Mouse (Mus musculus) ovary, adult 18-20 months (tissue): ENCODE measurements at regions not wholly inside any gene's neighbourhood (a gene's known extent, or its start where the extent isn't known, plus 50 kb on each side); places are given as distances from the start of the nearest gene placed in this dataset.
"Not testable (repeated sequence)": the region's sequence is repeated elsewhere in the genome, so short reads cannot be mapped to it uniquely, and the experiment has no call there.

Experiments used
- DNase-seq: peaks from one replicate; pipeline ENCODE4 v3.0.0; 2022; ENCODE audit warnings: low spot score, mixed read lengths

- no peak for DNase-seq
Measured at GRCm38 (mm10) chr2:64440961-64441360, 343.1 kb upstream of the Fign start.

GRCm38 (mm10) chr2:64417129-64417528 is 319.3 kb upstream of the Fign start:
- DNase-seq, result not testable (repeated sequence)

GRCm38 (mm10) chr2:64413846-64414245 is 316.0 kb upstream of the Fign start:
- no peak for DNase-seq

- DNase-seq, result no peak
Measured at GRCm38 (mm10) chr2:64413263-64413662, 315.4 kb upstream of the Fign start.

- DNase-seq, result peak; percentile 5
Measured at GRCm38 (mm10) chr2:64395946-64396345, 298.1 kb upstream of the Fign start.

GRCm38 (mm10) chr2:64394619-64395294 is 296.9 kb upstream of the Fign start:
- no peak for DNase-seq

GRCm38 (mm10) chr2:64394199-64394598 is 296.4 kb upstream of the Fign start:
- no peak for DNase-seq

- DNase-seq, result no peak
Measured at GRCm38 (mm10) chr2:64369791-64370190, 272.0 kb upstream of the Fign start.

GRCm38 (mm10) chr2:64367188-64367587 is 269.4 kb upstream of the Fign start:
- DNase-seq, result no peak

- no peak for DNase-seq
Measured at GRCm38 (mm10) chr2:64366528-64366927, 268.7 kb upstream of the Fign start.

GRCm38 (mm10) chr2:64356286-64356685 is 258.4 kb upstream of the Fign start:
- DNase-seq, result no peak

- DNase-seq, result no peak
Measured at GRCm38 (mm10) chr2:64325499-64325898, 227.7 kb upstream of the Fign start.
